In genomic region chr1:74236590-74237317, GRCm38 (mm10) we compare ENCODE assay signal across 9 mouse cellular contexts. TPM values are rescaled to one million over a fixed set of nuclear protein-coding genes. Genes with fewer than 3 reads are reported as not detected.
DNase-seq lines count a peak whose midpoint lies in the region; ATAC-seq and TF ChIP-seq lines count a peak whose summit lies in the region.
"Had no signal": no experiment of that assay in that cellular context is flagged by ENCODE, and none has a peak within 500 bp of the region (broad histone marks: within the 10 kb centered on the region; RNA-seq: fewer than 3 reads in every experiment).

No protein-coding gene starts in this region.

- peak; percentile 79 for ATAC-seq in erythroid progenitor cell, adult 5-6 weeks (replicated peaks; ENCODE audit: low FRiP score, poor library complexity, severe bottlenecking)
- ATAC-seq in megakaryocyte-erythroid progenitor cell, adult 5-6 weeks (replicated peaks; ENCODE audit: low FRiP score, low TSS enrichment, poor library complexity, severe bottlenecking), result peak; percentile 73

- H3K4me1 ChIP-seq in limb, embryonic 10.5 days, result peaks cover 26% of the 10 kb centered on the region
- H3K4me1 ChIP-seq in spleen, adult 2 months (ENCODE audit: control insufficient read depth, insufficient read depth, insufficient read length), result peaks cover 16% of the 10 kb centered on the region

- no peaks in the 10 kb centered on the region for H3K27me3 ChIP-seq in limb, embryonic 10.5 days (ENCODE audit: low read depth, poor library complexity, severe bottlenecking)
- H3K27me3 ChIP-seq in spleen, adult 2 months (ENCODE audit: control insufficient read depth, insufficient read depth, low read length), result no peaks in the 10 kb centered on the region

- DNase-seq in adrenal gland, adult 8-10 months, result peak; percentile 34
- DNase-seq in adrenal gland, adult 2 months, result no peak
- DNase-seq in MN1 (ENCODE audit: low spot score), result peak; percentile 46
- DNase-seq in heart, postnatal 25 days (ENCODE audit: low spot score), result peak; percentile 40
- peak; percentile 71 for DNase-seq in limb, embryonic 10.5 days (ENCODE audit: low spot score)
- peak in 1 of 2 experiments; percentile 62 for DNase-seq in spleen, adult 2 months (ENCODE audit: low read depth in 1 of 2, low spot score in 2 of 2)

- H3K4me3 ChIP-seq in limb, embryonic 10.5 days, result peak overlapping the region; percentile 95
- peak overlapping the region; percentile 78 for H3K4me3 ChIP-seq in spleen, adult 2 months (ENCODE audit: extremely low read depth, insufficient read depth, insufficient read length)

- TF ChIP-seq POLR2A in spleen, adult 2 months (IDR thresholded peaks at IDR 0.05; ENCODE audit: low read depth, low read length), result no peak; the same call in 1 of the 2 replicates

- intact Hi-C loops in heart, postnatal 25 days (cut with DNase I), result loop anchor here (5.0 kb wide), 1 partner anchor 46 kb away; the partner anchor contains the start of genes Aamp and Pnkd

- WGBS in limb, embryonic 10.5 days, result under 1% methylated on average over 46 of the region's 57 CpGs
- WGBS in spleen, adult 2 months, result under 1% methylated on average over 44 of the region's 57 CpGs

- TF ChIP-seq CTCF in spleen, adult 2 months (IDR thresholded peaks at IDR 0.05; ENCODE audit: extremely low read depth, insufficient read depth, insufficient read length, insufficient replicate concordance), result no peak

- peaks cover 8% of the 10 kb centered on the region; the same call in 1 of the 2 replicates for H3K36me3 ChIP-seq in limb, embryonic 10.5 days
- no peaks in the 10 kb centered on the region for H3K36me3 ChIP-seq in spleen, adult 2 months (ENCODE audit: control insufficient read depth, insufficient read depth, low read length)

- H3K9me3 ChIP-seq in limb, embryonic 10.5 days (replicated peaks), result no peaks in the 10 kb centered on the region

- peak overlapping the region; percentile 94 for H3K27ac ChIP-seq in limb, embryonic 10.5 days
- H3K27ac ChIP-seq in spleen, adult 2 months (ENCODE audit: insufficient read depth, low read length), result peak overlapping the region; percentile 97

RNA-seq across cellular contexts. Expression of gene Arpc2, which starts 0.9 kb away (rescaled TPM):
- 100 to 1,000 TPM; 171 to 184 (median 181) TPM for total RNA-seq in adrenal gland, adult 8-10 months (2022)
- 100 to 1,000 TPM; 180 to 191 TPM for total RNA-seq in adrenal gland, adult 2 months (2021)
- 108 and 124 TPM in 2 replicates for polyA plus RNA-seq in adrenal gland, adult 2 months (2012; rRNA removed)
- total RNA-seq in erythroid progenitor cell, adult 5-6 weeks (2015; ENCODE audit: low replicate concordance), result 228 and 243 TPM in 2 replicates
- total RNA-seq in erythroid progenitor cell, adult 5-6 weeks (2017; ENCODE audit: low replicate concordance), result 69.4 and 89.7 TPM in 2 replicates
- 100 to 1,000 TPM; 134 to 140 TPM for total RNA-seq in heart, postnatal 25 days (2021)
- polyA plus RNA-seq in limb, embryonic 10.5 days (2016; fragmentation: Nextera tagmentation; extraction: Ambion mirVana), result 355 and 369 TPM in 2 replicates
- total RNA-seq in megakaryocyte-erythroid progenitor cell, adult 5-6 weeks (2014; fragmentation: Nextera tagmentation), result 211 and 242 TPM in 2 replicates
- 228 and 233 TPM in 2 replicates for total RNA-seq in megakaryocyte-erythroid progenitor cell, adult 5-6 weeks (2017)
- 186 and 302 TPM in 2 replicates for polyA plus RNA-seq in spleen, adult 2 months (2012; rRNA removed)

RNA-seq across cellular contexts. Expression of gene Gpbar1, which starts 41.6 kb away (rescaled TPM):
- not detected for total RNA-seq in adrenal gland, adult 8-10 months (2022)
- not detected for total RNA-seq in adrenal gland, adult 2 months (2021)
- polyA plus RNA-seq in adrenal gland, adult 2 months (2012; rRNA removed), result 0.43 TPM in 1 of 2 replicates, not detected in the other
- not detected in 2 replicates for total RNA-seq in erythroid progenitor cell, adult 5-6 weeks (2015; ENCODE audit: low replicate concordance)
- total RNA-seq in erythroid progenitor cell, adult 5-6 weeks (2017; ENCODE audit: low replicate concordance), result not detected in 2 replicates
- total RNA-seq in heart, postnatal 25 days (2021), result not detected
- polyA plus RNA-seq in limb, embryonic 10.5 days (2016; fragmentation: Nextera tagmentation; extraction: Ambion mirVana), result 0.26 TPM in 1 of 2 replicates, not detected in the other
- total RNA-seq in megakaryocyte-erythroid progenitor cell, adult 5-6 weeks (2014; fragmentation: Nextera tagmentation), result 1.0 TPM in 1 of 2 replicates, not detected in the other
- not detected in 2 replicates for total RNA-seq in megakaryocyte-erythroid progenitor cell, adult 5-6 weeks (2017)
- 0.08 and 0.14 TPM in 2 replicates for polyA plus RNA-seq in spleen, adult 2 months (2012; rRNA removed)

RNA-seq across cellular contexts. Expression of gene Cxcr1, which starts 42.3 kb away (rescaled TPM):
- under 1 TPM in 1 of 4 experiments, not detected in 3; 0.27 TPM for total RNA-seq in adrenal gland, adult 8-10 months (2022)
- not detected for total RNA-seq in adrenal gland, adult 2 months (2021)
- not detected in 2 replicates for polyA plus RNA-seq in adrenal gland, adult 2 months (2012; rRNA removed)
- not detected in 2 replicates for total RNA-seq in erythroid progenitor cell, adult 5-6 weeks (2015; ENCODE audit: low replicate concordance)
- not detected in 2 replicates for total RNA-seq in erythroid progenitor cell, adult 5-6 weeks (2017; ENCODE audit: low replicate concordance)
- total RNA-seq in heart, postnatal 25 days (2021), result not detected
- 0.10 TPM in 1 of 2 replicates, not detected in the other for polyA plus RNA-seq in limb, embryonic 10.5 days (2016; fragmentation: Nextera tagmentation; extraction: Ambion mirVana)
- total RNA-seq in megakaryocyte-erythroid progenitor cell, adult 5-6 weeks (2014; fragmentation: Nextera tagmentation), result not detected in 2 replicates
- not detected in 2 replicates for total RNA-seq in megakaryocyte-erythroid progenitor cell, adult 5-6 weeks (2017)
- 0.18 and 0.27 TPM in 2 replicates for polyA plus RNA-seq in spleen, adult 2 months (2012; rRNA removed)
- polyA plus RNA-seq: large intestine, adult 2 months had no signal

RNA-seq across cellular contexts. Expression of gene Aamp, which starts 47.8 kb away (rescaled TPM):
- 100 to 1,000 TPM; 174 to 226 (median 192) TPM for total RNA-seq in adrenal gland, adult 8-10 months (2022)
- total RNA-seq in adrenal gland, adult 2 months (2021), result 100 to 1,000 TPM; 144 to 177 TPM
- polyA plus RNA-seq in adrenal gland, adult 2 months (2012; rRNA removed), result 180 and 188 TPM in 2 replicates
- total RNA-seq in erythroid progenitor cell, adult 5-6 weeks (2015; ENCODE audit: low replicate concordance), result 12.6 and 14.3 TPM in 2 replicates
- total RNA-seq in erythroid progenitor cell, adult 5-6 weeks (2017; ENCODE audit: low replicate concordance), result 17.1 and 26.6 TPM in 2 replicates
- total RNA-seq in heart, postnatal 25 days (2021), result 10 to 100 TPM; 87.5 to 94.8 TPM
- polyA plus RNA-seq in limb, embryonic 10.5 days (2016; fragmentation: Nextera tagmentation; extraction: Ambion mirVana), result 263 and 272 TPM in 2 replicates
- 78.9 and 90.5 TPM in 2 replicates for total RNA-seq in megakaryocyte-erythroid progenitor cell, adult 5-6 weeks (2014; fragmentation: Nextera tagmentation)
- total RNA-seq in megakaryocyte-erythroid progenitor cell, adult 5-6 weeks (2017), result 84.4 and 95.3 TPM in 2 replicates
- 102 and 119 TPM in 2 replicates for polyA plus RNA-seq in spleen, adult 2 months (2012; rRNA removed)

RNA-seq across cellular contexts. Expression of gene Pnkd, which starts 48.0 kb away (rescaled TPM):
- total RNA-seq in adrenal gland, adult 8-10 months (2022), result 10 to 100 TPM; 68.1 to 76.1 (median 74.6) TPM
- 10 to 100 TPM; 61.1 to 85.1 TPM for total RNA-seq in adrenal gland, adult 2 months (2021)
- 92.9 and 106 TPM in 2 replicates for polyA plus RNA-seq in adrenal gland, adult 2 months (2012; rRNA removed)
- total RNA-seq in erythroid progenitor cell, adult 5-6 weeks (2015; ENCODE audit: low replicate concordance), result 6.5 and 12.2 TPM in 2 replicates
- total RNA-seq in erythroid progenitor cell, adult 5-6 weeks (2017; ENCODE audit: low replicate concordance), result 0.76 and 1.8 TPM in 2 replicates
- total RNA-seq in heart, postnatal 25 days (2021), result 100 to 1,000 TPM; 160 to 161 TPM
- 113 and 121 TPM in 2 replicates for polyA plus RNA-seq in limb, embryonic 10.5 days (2016; fragmentation: Nextera tagmentation; extraction: Ambion mirVana)
- total RNA-seq in megakaryocyte-erythroid progenitor cell, adult 5-6 weeks (2014; fragmentation: Nextera tagmentation), result 22.4 and 50.1 TPM in 2 replicates
- 14.1 and 22.8 TPM in 2 replicates for total RNA-seq in megakaryocyte-erythroid progenitor cell, adult 5-6 weeks (2017)
- polyA plus RNA-seq in spleen, adult 2 months (2012; rRNA removed), result 27.5 and 33.8 TPM in 2 replicates
